Mouse (Mus musculus) mouse trophoblast stem cell (cell line): ENCODE results near the gene Agbl5.

Experiments
- in situ Hi-C, 2 experiments: fragments of 300-500 bp; cut with MseI, MboI; formaldehyde crosslinking; loops; 2 replicates in 1 of 2; 3 replicates in 1 of 2; pipeline ENCODE4 v1.15.1; 2025

The Agbl5 gene

GRCm38 (mm10) chr5:30887331-30887761 is 1.1 kb upstream of the Agbl5 start:
- in situ Hi-C loops = no loop called here

GRCm38 (mm10) chr5:30887858-30888336 is 597 bp upstream of the Agbl5 start:
- in situ Hi-C loops = no loop called here

GRCm38 (mm10) chr5:30889088-30889754 is 727 bp downstream of the Agbl5 start:
- in situ Hi-C loops = no loop called here

- in situ Hi-C loops = no loop called here
Observed at GRCm38 (mm10) chr5:30890375-30890774, 1.9 kb downstream of the Agbl5 start.

GRCm38 (mm10) chr5:30901860-30902259 is 13.4 kb downstream of the Agbl5 start:
- in situ Hi-C loops = no loop called here

- in situ Hi-C loops = no loop called here
Observed at GRCm38 (mm10) chr5:30907413-30908059, 19.0 kb downstream of the Agbl5 start, which contains the start of gene Ost4. TSS of gene Ost4 (minus strand) at chr5:30907788.

- in situ Hi-C loops = no loop called here
Observed at GRCm38 (mm10) chr5:30908426-30909299, 20.2 kb downstream of the Agbl5 start.

- in situ Hi-C loops = no loop called here
Observed at GRCm38 (mm10) chr5:30909300-30909659, 20.8 kb downstream of the Agbl5 start.

GRCm38 (mm10) chr5:30909863-30910262 is 21.4 kb downstream of the Agbl5 start:
- in situ Hi-C loops = no loop called here

- in situ Hi-C loops = no loop called here
Observed at GRCm38 (mm10) chr5:30910481-30910880, 22.0 kb downstream of the Agbl5 start.

GRCm38 (mm10) chr5:30912156-30912555 is 23.7 kb downstream of the Agbl5 start:
- in situ Hi-C loops = no loop called here

GRCm38 (mm10) chr5:30913060-30913841 is 24.8 kb downstream of the Agbl5 start, which contains the start of gene Emilin1:
TSS of gene Emilin1 (plus strand) at chr5:30913402.
- in situ Hi-C loops = no loop called here

GRCm38 (mm10) chr5:30914101-30914635 is 25.7 kb downstream of the Agbl5 start:
- in situ Hi-C loops = no loop called here

- in situ Hi-C loops = no loop called here
Observed at GRCm38 (mm10) chr5:30914849-30915248, 26.4 kb downstream of the Agbl5 start.

GRCm38 (mm10) chr5:30915456-30915855 is 27.0 kb downstream of the Agbl5 start:
- in situ Hi-C loops = no loop called here

- in situ Hi-C loops = no loop called here
Observed at GRCm38 (mm10) chr5:30915974-30916433, 27.5 kb downstream of the Agbl5 start.

- in situ Hi-C loops = no loop called here
Observed at GRCm38 (mm10) chr5:30916841-30917240, 28.3 kb downstream of the Agbl5 start.

GRCm38 (mm10) chr5:30917348-30917747 is 28.9 kb downstream of the Agbl5 start:
- in situ Hi-C loops = no loop called here

GRCm38 (mm10) chr5:30917891-30918670 is 29.6 kb downstream of the Agbl5 start:
- in situ Hi-C loops = no loop called here

GRCm38 (mm10) chr5:30918691-30919090 is 30.2 kb downstream of the Agbl5 start:
- in situ Hi-C loops = no loop called here
